Mouse (Mus musculus) liver, embryonic 11.5 days (tissue): ENCODE measurements around the gene Eif4a1. TPM values are rescaled to one million over a fixed set of nuclear protein-coding genes. Genes with fewer than 3 reads are reported as not detected.

ENCODE experiments used
- ATAC-seq: fragments of 200-750 bp; cut with Nextera tagmentation; replicated peaks from 2 replicates; pipeline ENCODE4 v1.8.0; 2017; ENCODE audit warnings: moderate number of reproducible peaks, mild to moderate bottlenecking, moderate TSS enrichment, moderate library complexity; ENCODE audit not compliant: low FRiP score
- DNase-seq: peaks from one replicate; pipeline ENCODE4 v3.0.0-alpha.2; 2017; ENCODE audit warnings: low spot score
- H3K27ac ChIP-seq: fragments of 300-500 bp; sonication (generic); 2 replicates; pipeline ENCODE4 v1.5.1; 2014; ENCODE audit warnings: mild to moderate bottlenecking, low read depth, low read length, control low read depth
- H3K27me3 ChIP-seq: fragments of 300-500 bp; sonication (generic); replicated peaks from 2 replicates; pipeline ENCODE4 v1.6.1; 2014; ENCODE audit warnings: low read length, mixed read lengths; ENCODE audit not compliant: control insufficient read depth, insufficient read depth
- H3K36me3 ChIP-seq: fragments of 300-500 bp; sonication (generic); 2 replicates; pipeline ENCODE4 v1.6.1; 2014; ENCODE audit warnings: mild to moderate bottlenecking, low read length, moderate library complexity, mixed read lengths; ENCODE audit not compliant: control insufficient read depth, insufficient read depth
- H3K4me1 ChIP-seq: fragments of 300-500 bp; sonication (generic); replicated peaks from 2 replicates; pipeline ENCODE4 v1.6.1; 2014; ENCODE audit warnings: low read length, mixed read lengths; ENCODE audit not compliant: control insufficient read depth, insufficient read depth
- H3K4me2 ChIP-seq: fragments of 300-500 bp; sonication (generic); 2 replicates; pipeline ENCODE4 v1.6.1; 2014; ENCODE audit warnings: mild to moderate bottlenecking, control low read depth, moderate library complexity
- H3K4me3 ChIP-seq: fragments of 300-500 bp; sonication (generic); 2 replicates; pipeline ENCODE4 v1.5.1; 2014; ENCODE audit warnings: low read depth, low read length, control low read depth
- H3K9ac ChIP-seq: fragments of 300-500 bp; sonication (generic); 2 replicates; pipeline ENCODE4 v1.6.1; 2014; ENCODE audit warnings: low read depth, low read length, control low read depth
- H3K9me3 ChIP-seq: fragments of 300-500 bp; sonication (generic); 2 replicates; pipeline ENCODE4 v1.6.1; 2016; ENCODE audit warnings: low read length, inconsistent platforms, mixed read lengths; ENCODE audit not compliant: control insufficient read depth
- WGBS: fragments of 180-500 bp; shearing (Covaris S2); extraction: QIAGEN DNeasy Blood & Tissue Kit; methylation state at CpG from one replicate; pipeline ENCODE4 v1.1.7; 2014; 5-methylcytosine and 5-hydroxymethylcytosine counted together
- polyA plus RNA-seq: library from polyadenylated mRNA; unstranded; fragments of >200 nt; fragmentation: Nextera tagmentation; extraction: Ambion mirVana; gene quantifications from 2 replicates; pipeline ENCODE4 v1.2.1, GENCODE M21; 2014

The Eif4a1 gene
- polyA plus RNA-seq, 1 experiment from 2014 or later: 755 TPM

DNA sequence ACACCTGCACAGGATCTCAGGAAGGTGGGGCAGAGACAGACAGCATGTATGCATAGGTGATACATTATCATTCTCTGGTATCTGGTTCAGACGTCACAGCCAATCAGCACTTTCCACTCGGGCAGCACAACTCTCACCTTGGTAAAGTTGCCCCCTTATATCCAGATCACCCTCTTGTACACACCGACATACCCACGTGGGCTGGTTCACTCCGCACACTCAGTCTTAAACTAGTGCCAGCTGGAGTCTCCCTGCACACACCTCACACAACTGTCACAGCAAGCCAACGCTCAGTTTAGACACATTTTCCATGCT lies 22.8 kb upstream of the Eif4a1 start:
- peaks cover 17% of the 10 kb centered on the region for H3K4me1 ChIP-seq
- peak overlapping the region; percentile 77 for H3K4me2 ChIP-seq
- ATAC-seq (no peak), DNase-seq (no peak)
- no peaks in the 10 kb centered on the region for H3K9me3 ChIP-seq
- H3K36me3 ChIP-seq: no peaks in the 10 kb centered on the region
- WGBS: 36% methylated on average over 6 of the region's 6 CpGs
- H3K9ac ChIP-seq: peak overlapping the region; percentile 63; the same call in 1 of the 2 replicates
- peak overlapping the region; percentile 64; the same call in 1 of the 2 replicates for H3K27ac ChIP-seq
- peak overlapping the region; percentile 53 for H3K4me3 ChIP-seq
- no peaks in the 10 kb centered on the region for H3K27me3 ChIP-seq

DNA sequence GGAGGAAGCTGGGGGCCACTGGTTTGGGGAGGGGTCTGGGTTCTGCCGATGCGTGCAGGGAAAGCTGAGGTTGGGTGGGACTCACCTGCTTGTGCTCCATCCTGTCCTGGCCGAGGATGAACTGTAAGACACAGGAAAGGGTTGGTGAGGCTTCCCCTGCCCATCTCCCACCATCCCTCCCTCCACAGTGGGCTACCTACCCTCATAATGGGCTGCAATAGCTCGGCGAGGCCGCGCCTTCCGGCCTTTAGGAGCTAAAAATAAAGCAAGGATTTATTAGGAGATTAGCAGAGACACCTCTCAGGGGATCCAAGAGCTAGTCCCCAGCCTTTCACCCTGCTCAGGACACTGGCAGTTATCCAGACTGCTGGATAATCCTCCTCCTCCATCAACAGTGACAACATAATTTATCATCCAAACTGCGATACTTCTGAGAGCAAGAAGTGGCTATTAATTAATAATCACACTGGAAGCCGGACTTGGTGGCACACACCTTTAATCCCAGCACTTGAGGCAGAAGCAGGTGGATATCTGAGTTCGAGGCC lies 21.3 kb upstream of the Eif4a1 start:
- H3K9ac ChIP-seq: no peak overlapping the region

DNA sequence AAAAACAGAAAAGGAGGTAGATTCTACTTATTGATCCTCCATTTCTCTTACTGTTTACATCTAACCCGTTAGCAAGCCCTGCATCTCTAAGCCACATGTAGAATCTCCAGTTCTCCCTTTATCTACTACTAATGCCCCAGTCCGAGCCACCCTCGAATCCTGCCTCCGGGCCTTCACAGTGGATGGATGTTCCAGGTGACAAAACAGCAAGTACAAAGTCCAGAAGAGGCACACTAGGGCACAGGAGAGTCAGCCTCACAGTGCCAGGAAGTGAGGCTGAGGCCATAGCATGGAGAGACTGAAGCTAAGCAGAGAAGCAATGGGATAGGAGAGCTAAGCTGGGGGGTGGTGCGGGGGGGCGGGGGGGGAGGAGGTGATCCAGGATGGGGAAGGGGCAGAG lies 20.6 kb upstream of the Eif4a1 start:
- Histone ChIP-seq H3K36me3 (no peaks in the 10 kb centered on the region), H3K9me3 (no peaks in the 10 kb centered on the region), H3K9ac (no peak overlapping the region), H3K4me2 (no peak overlapping the region), H3K4me1 (peaks cover 16% of the 10 kb centered on the region), H3K4me3 (no peak overlapping the region), H3K27me3 (no peaks in the 10 kb centered on the region), H3K27ac (no peak overlapping the region)
- DNase-seq (no peak), ATAC-seq (no peak)
- WGBS: 59% methylated on average over 6 of the region's 6 CpGs

More for the DNA sequence above, 21.3 kb upstream of the Eif4a1 start:
- Histone ChIP-seq H3K4me3 (no peak overlapping the region), H3K36me3 (no peaks in the 10 kb centered on the region), H3K4me1 (peaks cover 16% of the 10 kb centered on the region), H3K27me3 (no peaks in the 10 kb centered on the region), H3K4me2 (no peak overlapping the region), H3K9me3 (no peaks in the 10 kb centered on the region), H3K27ac (no peak overlapping the region)
- no peak for DNase-seq
- no peak for ATAC-seq
- WGBS: 62% methylated on average over 11 of the region's 11 CpGs

DNA sequence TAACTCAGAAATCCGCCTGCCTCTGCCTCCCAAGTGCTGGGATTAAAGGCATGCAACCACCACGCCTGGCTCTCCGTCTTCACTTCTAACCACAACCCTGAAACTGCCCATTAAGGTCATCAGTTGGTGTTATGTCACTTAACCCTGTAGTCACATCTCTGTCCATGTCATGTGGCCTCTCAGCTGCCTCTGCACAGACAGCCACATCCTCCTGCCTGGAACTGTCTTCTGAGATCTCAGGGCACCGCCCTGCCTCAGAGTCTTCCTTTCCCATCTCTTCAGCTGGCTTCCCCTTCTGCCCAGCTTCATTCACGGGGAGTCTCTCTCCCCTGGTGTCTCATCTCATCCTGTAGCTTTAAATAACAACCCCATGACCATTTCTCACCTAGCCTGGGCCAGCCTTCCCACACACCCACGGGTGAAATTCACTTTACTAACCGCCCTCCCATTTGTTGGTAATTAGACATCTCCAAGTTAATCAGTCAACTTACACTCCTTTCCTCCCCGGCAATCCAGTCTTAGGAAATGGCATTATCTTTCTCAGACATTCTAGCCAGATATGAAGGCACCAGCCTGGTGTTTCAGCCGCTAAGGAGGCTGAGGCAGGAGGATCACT lies 20.1 kb upstream of the Eif4a1 start:
- no peaks in the 10 kb centered on the region for H3K36me3 ChIP-seq
- H3K4me3 ChIP-seq: no peak overlapping the region
- H3K9ac ChIP-seq: no peak overlapping the region
- no peak for ATAC-seq
- H3K4me1 ChIP-seq: peaks cover 16% of the 10 kb centered on the region
- DNase-seq: no peak
- 52% methylated on average over 9 of the region's 9 CpGs for WGBS
- H3K27me3 ChIP-seq: no peaks in the 10 kb centered on the region
- H3K9me3 ChIP-seq: no peaks in the 10 kb centered on the region
- H3K27ac ChIP-seq: no peak overlapping the region
- H3K4me2 ChIP-seq: no peak overlapping the region

DNA sequence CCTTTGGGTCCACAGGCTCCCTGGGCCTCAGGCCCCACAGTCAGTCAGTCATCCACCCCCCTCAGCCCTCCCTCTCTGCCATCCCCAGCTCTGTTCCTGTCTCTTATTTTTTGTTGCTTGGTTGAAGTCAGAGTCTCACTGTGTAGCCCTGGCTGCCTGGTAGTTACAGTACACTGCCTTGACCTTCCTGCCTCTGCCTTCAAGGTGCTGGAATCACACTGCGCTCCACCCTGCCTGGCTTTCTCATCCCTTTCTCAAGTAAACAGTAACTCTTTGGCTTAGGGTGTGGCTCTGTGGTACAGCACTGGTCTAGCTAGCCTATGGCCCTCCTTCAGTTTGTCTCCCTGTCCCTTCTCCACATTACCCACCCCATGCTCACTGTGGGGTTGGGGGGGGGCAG lies 17.7 kb upstream of the Eif4a1 start:
- ATAC-seq: no peak
- no peak for DNase-seq
- no peak overlapping the region for H3K9ac ChIP-seq

DNA sequence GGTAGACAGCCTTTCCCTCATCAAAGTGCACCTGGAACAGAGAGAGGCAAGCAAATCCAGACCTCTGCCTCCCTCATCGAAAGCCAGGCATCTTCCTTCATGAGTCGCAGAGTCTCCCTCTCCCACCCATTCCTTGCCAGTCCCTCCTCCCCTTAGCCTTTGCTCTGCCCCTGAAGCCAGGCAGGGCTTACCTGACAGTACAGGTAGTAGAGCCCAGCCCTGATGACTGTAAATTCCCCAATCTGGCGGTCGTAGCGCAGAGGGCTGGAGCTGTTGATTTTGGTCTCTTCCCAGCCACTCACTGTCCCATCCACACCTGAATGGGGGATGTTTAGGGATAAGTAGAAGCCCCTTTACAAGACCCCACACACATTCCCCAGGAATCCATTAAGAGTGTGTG lies 14.8 kb upstream of the Eif4a1 start:
- 59% methylated on average over 5 of the region's 5 CpGs for WGBS
- H3K4me1 ChIP-seq: peaks cover 15% of the 10 kb centered on the region; the same call in 1 of the 2 replicates
- H3K27ac ChIP-seq: no peak overlapping the region
- DNase-seq (no peak), ATAC-seq (no peak)
- H3K9ac ChIP-seq: peak overlapping the region; percentile 38; the same call in 1 of the 2 replicates
- no peak overlapping the region for H3K4me3 ChIP-seq
- H3K4me2 ChIP-seq: no peak overlapping the region
- H3K27me3 ChIP-seq: no peaks in the 10 kb centered on the region
- no peaks in the 10 kb centered on the region for H3K36me3 ChIP-seq
- no peaks in the 10 kb centered on the region for H3K9me3 ChIP-seq

More for the DNA sequence above, 17.7 kb upstream of the Eif4a1 start:
- peaks cover 12% of the 10 kb centered on the region for H3K4me1 ChIP-seq
- H3K4me2 ChIP-seq: no peak overlapping the region
- H3K36me3 ChIP-seq: no peaks in the 10 kb centered on the region
- H3K9me3 ChIP-seq: no peaks in the 10 kb centered on the region
- no peaks in the 10 kb centered on the region for H3K27me3 ChIP-seq
- WGBS: 96% methylated on average over 1 of the region's 1 CpGs
- H3K27ac ChIP-seq: no peak overlapping the region
- H3K4me3 ChIP-seq: no peak overlapping the region

DNA sequence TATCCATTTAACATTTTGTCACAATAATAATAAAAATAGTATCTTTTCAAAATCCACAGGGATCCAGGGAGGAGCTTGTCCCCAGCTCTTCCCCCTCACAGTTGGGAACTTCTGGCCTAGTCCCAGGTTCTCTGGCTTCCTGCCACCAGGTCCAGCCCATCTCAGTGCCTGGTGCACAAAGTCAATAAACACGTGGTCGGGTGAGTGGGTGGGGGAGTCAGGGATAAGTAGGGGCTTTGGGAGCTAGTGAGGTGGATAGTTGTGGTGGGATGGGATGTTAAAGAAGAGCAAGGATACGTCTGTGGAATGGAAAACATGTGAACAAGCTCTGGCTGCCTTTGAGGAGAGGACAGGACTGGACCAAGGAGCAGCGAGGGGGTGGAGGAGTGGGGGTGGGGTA lies 14.2 kb upstream of the Eif4a1 start:
- Histone ChIP-seq H3K36me3 (no peaks in the 10 kb centered on the region), H3K27me3 (no peaks in the 10 kb centered on the region), H3K9ac (peak overlapping the region; percentile 38; the same call in 1 of the 2 replicates), H3K4me3 (no peak overlapping the region), H3K27ac (no peak overlapping the region), H3K4me1 (peaks cover 16% of the 10 kb centered on the region; the same call in 1 of the 2 replicates), H3K4me2 (no peak overlapping the region), H3K9me3 (no peaks in the 10 kb centered on the region)
- DNase-seq (no peak), ATAC-seq (no peak)
- WGBS: 33% methylated on average over 4 of the region's 4 CpGs

DNA sequence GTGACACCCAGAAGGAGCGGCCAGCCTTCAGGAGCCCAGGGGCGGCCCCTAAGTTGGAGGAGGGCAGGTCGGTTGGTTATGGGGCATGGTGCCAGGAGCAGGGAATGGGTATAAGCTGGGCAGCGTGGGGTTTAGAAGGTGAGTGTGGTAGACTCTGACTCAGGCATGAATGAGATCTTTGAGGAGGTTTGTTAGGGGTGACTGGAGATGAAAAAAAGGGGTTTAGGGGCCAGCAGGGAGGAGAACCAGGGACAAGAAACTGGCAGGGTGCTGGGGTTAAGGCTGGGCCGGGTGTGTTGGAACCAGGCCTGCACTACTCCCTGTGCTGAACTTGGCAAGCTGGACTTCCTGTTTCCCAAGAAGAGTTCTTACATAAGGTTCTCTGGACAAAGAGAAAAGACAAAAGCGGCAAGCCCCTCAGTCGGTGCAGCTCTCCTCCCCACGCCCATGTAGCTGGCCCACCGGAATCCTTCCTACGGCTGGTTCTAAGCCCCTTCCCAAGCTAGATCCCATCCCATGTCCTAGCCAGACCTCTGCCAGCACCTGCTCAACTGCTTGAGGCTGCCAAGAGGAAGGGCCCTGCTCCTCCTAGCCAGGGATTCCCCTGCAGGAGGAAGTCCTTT lies 13.4 kb upstream of the Eif4a1 start, which contains the start of gene Tnfsf13:
TSS of gene Tnfsf13 (minus strand) at position 259 of the 623 bp plus-strand sequence.
- Histone ChIP-seq H3K4me1 (peaks cover 20% of the 10 kb centered on the region), H3K9me3 (no peaks in the 10 kb centered on the region), H3K4me2 (no peak within 1 kb of the TSS), H3K27ac (no peak within 1 kb of the TSS), H3K4me3 (no peak within 1 kb of the TSS), H3K27me3 (no peaks in the 10 kb centered on the region), H3K36me3 (no peaks in the 10 kb centered on the region), H3K9ac (peak within 1 kb of the TSS; percentile 38; the same call in 1 of the 2 replicates)
- ATAC-seq (no peak), DNase-seq (no peak)
- 79% methylated on average over 10 of the region's 10 CpGs for WGBS

DNA sequence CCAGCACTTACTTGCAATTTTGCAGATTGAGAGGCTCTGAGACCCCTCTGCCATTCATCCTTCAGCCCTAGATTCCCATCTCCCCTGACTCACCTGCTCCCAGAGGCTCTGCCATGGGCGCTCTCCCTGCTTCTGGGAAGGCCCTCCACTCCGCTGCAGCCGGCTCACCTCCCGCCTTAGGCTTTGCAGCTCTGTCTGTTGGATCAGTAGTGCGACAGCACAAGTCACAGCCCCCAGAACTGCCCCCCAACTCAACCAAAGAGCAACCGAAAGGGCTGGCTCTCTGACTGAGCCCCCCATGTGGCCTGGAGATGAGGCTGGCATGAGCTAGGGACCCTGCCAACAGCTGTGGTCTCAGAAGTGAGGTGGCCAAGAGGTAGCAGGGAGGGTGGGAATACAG lies 12.7 kb upstream of the Eif4a1 start:
- Histone ChIP-seq H3K4me2 (no peak overlapping the region), H3K36me3 (peaks cover 6% of the 10 kb centered on the region), H3K9ac (no peak overlapping the region), H3K4me1 (peaks cover 27% of the 10 kb centered on the region), H3K27me3 (no peaks in the 10 kb centered on the region), H3K9me3 (no peaks in the 10 kb centered on the region), H3K4me3 (no peak overlapping the region), H3K27ac (no peak overlapping the region)
- ATAC-seq (no peak), DNase-seq (no peak)
- 89% methylated on average over 6 of the region's 6 CpGs for WGBS
